Mouse (Mus musculus) heart, postnatal 0 days (tissue): Measurements from ENCODE around the gene Vmn2r104.

Source experiments
- CTCF ChIP-seq: IDR thresholded peaks from 2 replicates; pipeline ENCODE4 v1.5.1; 2016; ENCODE audit warnings: antibody characterized with exemption, control low read depth, low read depth
- EP300 ChIP-seq: IDR thresholded peaks from 2 replicates; pipeline ENCODE4 v1.6.1; 2016; ENCODE audit warnings: antibody characterized with exemption, low read depth

DNA sequence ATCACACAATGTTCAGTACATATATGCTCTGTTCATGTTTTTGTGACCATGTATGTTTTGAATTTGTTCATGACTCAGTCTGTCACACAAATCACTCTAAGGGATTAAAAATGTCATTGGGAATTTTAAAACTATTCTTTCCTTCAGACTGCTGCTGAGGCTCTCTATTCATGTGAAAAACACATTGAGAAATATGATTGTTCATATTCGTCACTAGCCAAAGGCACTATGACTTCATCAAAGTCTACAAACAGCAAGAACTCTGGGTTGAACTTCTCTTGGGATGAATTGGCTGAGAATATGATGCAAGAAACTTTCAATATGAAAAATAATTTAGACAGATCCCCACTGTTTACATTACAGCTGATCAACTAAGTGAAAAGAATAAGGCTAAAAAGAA lies at the start of gene Vmn2r104:
- no peak for TF ChIP-seq CTCF
- TF ChIP-seq EP300, result no peak
